Mouse (Mus musculus) embryo, embryonic 11 days (tissue): ENCODE data around the gene Sergef.

ENCODE experiments used
- DNase-seq: peaks from one replicate; pipeline ENCODE4 v3.0.0-alpha.2; 2015

Sergef gene

GRCm38 (mm10) chr7:46443163-46443562 lies 196.4 kb downstream of the Sergef start:
- no peak for DNase-seq

GRCm38 (mm10) chr7:46438537-46439141 lies 201.0 kb downstream of the Sergef start:
- no peak for DNase-seq

DNA sequence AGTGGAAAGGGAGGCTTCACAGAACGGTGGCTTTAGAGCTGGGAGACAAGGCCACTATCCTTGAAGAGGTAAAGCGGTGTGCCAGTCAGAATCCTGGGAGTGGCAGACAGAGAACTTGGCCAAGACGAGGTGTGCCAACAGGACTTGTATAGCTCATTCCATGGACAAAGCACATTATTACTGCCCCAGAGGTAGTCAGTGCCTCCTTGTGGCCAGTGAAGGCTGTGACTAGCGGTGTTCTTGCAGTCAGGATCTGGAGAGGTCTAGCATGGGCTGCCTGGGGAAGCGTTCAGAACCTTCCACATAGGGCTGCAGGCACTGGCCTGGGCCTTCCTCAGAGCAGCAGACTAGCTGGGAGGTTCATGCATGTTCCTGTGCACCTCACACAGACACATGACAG lies 203.8 kb downstream of the Sergef start:
- no peak for DNase-seq

DNA sequence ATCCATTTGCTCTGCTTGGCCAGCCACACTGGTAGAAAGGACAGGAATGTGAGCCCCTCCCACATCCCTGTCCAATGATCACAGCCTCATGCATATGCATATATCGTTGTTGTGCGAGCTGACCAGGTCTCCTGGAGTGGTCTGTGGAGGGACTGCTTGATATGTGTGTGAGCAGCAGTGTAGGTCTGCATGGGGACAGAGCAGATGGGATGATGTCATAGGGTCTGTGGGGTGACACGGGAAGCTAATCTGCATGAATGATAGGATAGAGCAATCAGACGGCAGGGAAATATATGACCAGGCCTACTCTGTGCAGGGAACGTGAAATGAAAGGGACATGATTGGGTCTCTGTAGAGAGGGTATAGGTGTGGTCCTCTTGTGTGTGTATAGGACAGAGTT lies 205.7 kb downstream of the Sergef start:
- no peak for DNase-seq

DNA sequence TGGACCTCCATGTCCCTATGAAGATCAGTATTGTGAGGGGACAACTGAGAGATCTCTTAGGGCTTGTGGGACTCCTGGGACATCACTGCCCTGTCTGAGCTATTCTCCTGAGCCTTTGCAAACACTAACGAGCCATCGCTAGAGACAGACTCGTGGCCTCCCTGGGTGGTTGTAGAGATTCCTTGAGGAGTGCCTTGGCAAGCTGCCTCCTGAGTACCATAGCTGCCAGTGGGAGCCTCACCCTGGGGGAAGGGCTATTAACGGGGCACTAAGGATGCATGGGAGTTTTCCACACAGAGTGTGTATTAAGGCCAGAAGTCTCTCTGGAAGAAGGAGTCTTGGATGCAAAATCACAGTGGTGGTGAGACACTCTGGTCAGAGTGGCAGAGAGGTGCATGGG lies 214.6 kb downstream of the Sergef start:
- no peak for DNase-seq

DNA sequence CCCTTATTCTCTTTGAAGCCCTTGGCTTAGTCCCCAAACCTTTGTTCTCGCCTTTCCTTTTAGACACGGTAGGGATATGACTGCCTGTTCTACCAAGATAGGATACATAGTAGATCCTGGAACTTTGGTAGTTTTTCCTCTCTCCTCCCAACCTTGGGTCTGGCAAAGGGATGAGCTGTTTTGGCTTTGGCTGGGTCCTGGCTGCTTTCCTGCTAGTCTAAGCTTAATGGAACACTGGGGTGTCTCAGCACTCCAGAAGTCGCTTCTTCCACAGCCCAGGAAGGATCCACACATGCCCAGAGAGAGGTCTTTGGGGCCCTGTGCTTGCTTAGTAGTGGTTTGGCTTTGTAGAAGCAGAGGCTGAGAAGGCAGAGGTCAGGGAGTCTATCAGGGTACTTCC lies 215.7 kb downstream of the Sergef start:
- no peak for DNase-seq

DNA sequence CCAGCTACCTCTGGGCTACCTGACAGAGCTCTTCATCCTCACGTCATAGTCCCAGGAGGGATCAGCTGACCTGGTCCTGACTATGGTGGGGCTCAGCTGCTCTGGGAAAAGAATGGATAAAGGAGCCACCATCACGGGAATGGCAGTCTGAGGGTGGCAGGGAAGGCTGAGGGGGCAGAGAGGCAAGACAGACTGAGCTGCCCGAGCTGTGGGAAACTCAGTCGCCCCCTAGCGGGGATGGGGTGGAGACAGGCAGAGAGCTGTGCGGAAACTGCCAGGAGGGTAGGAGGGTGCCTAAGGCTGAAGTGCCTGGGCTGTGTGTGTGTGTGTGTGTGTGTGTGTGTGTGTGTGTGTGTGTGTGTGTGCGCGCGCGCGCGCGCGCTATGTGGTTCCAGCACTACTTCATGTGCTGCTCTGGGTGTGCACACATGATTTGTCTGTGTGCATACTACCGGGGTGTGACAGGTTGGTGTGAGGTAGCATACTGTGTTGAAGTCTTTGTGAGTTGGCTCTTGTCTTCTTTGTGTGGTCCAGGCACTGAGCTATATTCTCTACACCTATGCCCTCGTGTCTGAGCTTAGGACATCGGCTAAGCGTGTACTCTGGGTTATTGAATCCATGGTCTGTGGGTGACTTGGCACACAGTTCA lies 216.7 kb downstream of the Sergef start:
- DNase-seq: peak; percentile 78

DNA sequence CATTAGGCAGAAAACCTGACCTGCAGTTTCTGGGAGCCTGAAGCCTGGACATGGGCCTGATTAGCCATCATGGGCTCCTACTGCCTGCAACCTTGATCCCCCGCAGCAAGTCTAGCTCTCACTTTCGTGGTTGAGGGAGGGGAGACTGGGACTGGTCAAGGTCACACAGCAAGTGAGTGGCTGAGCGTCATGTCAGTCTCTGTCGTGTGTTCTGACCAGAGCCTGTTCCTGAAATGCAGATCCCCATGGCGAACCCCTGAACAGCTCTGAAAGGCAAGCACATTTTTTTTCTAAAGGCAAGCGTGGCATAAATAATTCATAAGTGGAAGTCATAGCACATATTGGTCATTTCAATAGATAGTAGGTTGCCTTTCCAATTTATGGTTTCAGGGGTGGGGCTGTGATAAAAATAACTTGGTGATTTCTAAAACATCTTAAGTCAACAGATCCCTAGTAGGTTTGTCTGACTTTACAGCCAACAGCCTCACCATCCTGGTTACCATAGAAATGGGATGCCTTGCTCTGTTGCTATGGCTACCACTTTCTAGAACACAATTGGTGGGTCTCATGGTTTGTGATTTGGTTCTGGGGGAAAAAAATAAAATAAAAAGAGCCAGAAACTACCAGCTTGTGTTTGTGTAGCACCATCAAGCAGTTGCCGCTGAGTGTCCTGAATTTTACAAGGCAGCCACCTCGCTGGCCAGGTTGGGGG lies 217.4 kb downstream of the Sergef start:
- DNase-seq: peak; percentile 50

DNA sequence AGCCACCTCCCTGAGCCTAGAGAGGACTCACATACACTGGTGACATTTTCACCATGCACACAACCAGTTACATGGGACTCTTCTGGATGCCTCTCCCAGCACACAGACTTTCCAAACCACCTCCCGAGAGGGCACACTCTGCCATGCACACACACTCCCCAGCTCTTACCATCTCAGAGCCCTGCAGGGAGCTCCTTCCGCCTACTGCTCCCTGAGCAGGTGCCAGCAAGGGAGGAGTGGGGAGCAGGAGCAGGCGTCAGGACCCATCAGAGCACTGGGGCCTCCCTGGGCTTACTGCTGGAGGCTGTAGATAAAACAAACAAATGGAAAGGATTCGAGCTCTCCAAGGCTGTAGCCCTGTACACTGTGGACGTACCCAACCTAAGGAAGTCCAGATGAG lies 218.1 kb downstream of the Sergef start:
- no peak for DNase-seq

- DNase-seq: peak; percentile 21
Observed at GRCm38 (mm10) chr7:46418102-46418622, 221.4 kb downstream of the Sergef start.

DNA sequence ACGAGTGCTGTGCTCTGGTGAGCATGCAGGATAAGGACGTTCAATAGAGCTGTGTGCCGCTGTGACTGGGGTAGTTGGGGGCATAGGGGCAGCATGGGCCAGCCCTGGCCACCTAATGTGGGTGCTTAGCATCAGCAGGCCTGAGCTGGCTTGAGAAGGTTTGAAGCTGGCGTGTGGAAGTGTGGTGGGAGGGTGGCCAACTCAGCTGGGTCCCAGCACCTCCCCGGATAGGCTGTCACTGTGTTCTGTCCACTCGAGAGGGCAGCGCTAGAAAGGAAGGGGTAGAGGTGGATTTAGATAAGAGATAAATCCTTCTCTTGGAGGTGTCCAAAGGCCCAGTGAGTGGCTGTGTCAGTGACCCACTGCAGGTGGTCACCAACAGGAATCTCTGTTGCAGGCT lies 222.1 kb downstream of the Sergef start:
- DNase-seq: no peak

DNA sequence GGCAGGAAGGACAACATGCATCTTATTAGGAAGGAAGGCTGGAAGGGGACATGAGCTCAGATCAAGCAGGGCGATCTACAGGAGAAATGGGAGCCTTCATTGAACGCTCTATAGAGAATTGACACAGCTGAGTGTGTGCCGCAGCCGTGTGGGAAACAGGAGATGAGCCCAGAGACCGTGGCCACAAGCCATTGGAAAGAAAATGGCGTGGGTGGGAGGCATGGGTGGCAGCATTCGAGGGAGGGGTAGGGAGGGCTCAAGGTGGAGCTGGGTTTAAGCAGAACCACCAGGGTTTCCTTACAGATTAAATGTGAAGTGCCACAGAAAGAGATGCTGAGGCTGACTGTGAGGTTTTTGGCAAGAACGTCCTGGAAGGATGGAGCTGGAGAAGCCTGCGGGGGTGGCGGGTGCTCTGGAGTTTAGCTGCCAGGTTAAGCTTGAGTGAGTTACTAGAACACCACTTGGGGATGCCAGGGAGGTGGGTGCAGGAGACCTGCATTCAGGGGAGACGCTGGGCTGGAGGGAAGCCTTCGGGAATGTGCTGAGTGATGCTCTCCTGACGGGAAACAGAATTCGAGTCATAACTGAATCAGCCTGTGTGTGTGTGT lies 223.7 kb downstream of the Sergef start:
- DNase-seq: no peak

- DNase-seq: no peak
Observed at GRCm38 (mm10) chr7:46413959-46414725, 225.5 kb downstream of the Sergef start.

DNA sequence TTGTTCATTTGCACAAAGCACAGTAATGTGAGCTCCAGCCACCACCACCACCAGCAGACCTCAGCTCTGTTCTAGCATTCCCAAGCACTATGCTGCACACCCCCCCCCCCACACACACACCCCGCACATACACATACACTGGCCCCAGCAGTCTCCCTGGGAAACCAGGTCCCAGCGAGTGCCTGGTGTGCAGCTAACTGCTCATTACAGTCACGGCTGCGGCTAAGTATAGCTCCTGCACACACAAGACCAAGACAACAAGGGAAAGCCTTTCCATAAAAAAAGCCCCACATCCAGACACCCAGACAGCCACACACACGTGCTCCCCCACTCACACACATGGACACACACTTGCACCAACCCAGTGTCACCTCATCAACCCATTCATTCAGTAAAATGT lies 226.8 kb downstream of the Sergef start:
- no peak for DNase-seq

DNA sequence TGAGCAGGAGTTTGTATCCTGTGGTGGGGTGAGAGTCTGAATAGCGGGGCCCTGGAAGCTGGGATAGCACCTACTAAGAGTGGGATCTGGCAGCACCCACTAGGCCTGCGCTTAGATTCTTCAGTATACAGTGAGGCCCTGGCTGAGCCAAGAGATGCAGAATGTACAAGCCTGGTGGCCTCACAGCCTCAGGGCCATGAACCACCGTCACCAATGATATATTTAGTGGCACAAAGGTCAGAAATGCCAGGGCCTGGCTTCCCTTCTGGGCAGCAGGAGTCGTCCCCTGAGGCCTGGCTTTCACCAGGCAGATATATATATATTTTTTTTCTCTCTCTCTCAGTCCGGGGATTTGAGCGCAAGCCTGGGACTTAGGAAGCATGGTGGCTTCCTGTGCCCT lies 228.9 kb downstream of the Sergef start:
- DNase-seq: no peak

- DNase-seq: no peak
Observed at GRCm38 (mm10) chr7:46409204-46409789, 230.3 kb downstream of the Sergef start.

DNA sequence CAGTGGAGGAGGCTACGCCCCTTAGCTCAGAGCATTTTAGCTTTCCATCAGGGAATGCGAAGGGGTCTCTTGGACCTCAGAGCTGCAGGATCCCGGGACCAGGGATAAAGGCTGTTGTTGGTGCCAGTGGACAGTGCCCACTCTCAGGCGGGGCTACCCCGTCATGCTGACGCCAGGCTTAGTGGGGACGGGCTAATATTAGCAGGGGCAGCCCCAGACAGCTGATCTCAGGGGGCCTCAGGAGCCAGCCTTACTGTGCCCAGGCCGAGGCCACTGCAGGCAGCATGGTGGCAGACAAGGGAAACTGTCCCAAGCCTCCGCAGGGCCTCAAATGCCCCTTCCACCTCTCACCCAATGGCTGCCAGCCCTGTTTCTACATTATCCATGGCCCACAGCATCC lies 231.0 kb downstream of the Sergef start:
- no peak for DNase-seq

DNA sequence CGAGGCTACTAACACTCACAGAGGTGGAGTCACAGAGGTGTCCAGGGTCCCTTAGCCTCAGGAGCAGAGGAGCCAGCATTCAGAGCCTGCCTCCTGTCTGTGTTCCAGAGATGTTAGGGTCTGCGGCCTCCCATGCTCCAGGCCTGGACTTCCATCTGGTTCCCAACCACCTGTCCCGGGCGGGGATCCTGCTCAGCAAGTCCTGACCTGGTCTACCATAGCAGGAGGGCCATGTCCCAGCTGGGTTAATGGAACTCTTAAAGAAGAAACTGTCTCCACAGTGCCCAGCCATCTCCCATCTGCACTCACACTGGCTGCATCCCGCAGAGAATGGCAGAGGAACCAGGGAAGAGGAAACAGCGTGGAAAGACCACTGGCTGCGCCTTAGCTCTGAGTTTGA lies 234.9 kb downstream of the Sergef start:
- DNase-seq: no peak

DNA sequence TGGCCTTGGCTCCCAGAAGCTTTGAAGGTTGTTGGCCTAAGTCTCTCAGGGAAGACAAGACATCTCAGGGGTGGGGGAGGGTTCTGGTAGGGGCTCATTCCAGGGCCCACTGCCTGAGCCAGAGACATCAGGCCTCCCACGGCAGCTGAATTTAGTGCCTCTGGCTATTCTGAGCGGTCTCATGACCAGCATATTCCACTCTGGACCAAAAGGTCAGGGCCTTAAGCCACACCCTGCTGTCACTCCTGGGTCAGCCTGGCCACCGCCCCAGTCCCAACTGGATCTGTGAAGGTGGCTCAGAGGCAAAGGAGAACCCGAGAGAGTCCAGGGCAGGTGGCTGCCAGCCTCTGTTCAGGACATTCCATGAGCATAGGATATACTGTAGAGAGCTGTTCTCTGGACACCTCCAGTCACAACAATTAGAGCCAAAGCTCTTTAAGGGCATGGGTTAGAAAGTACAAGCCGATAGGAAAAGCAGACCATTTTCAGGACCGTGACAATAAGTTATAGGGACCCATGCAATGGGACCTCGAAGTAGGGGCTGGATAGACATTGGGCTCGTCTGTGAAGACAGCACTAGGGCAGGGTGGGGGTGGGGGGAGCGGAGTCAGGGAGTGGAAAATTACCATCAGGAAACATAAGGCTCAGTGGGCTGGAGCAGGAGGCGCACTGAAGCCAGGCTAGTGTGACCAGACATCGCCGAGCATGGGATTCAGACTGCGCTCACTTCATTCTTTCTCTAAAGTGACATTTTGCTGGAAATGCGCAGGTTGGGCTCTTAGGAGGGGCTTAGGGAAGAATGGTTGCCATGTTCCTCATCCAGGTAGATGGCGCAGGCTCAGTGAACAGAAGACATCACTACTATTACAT lies 235.8 kb downstream of the Sergef start:
- DNase-seq: no peak

- DNase-seq: no peak
Observed at GRCm38 (mm10) chr7:46401371-46402180, 238.0 kb downstream of the Sergef start.

- no peak for DNase-seq
Observed at GRCm38 (mm10) chr7:46400346-46400745, 239.3 kb downstream of the Sergef start.
